Mouse (Mus musculus) cerebellum, adult 2 months (tissue): ENCODE results near the gene Ndufb7. TPM values are rescaled to one million over a fixed set of nuclear protein-coding genes. Genes with fewer than 3 reads are reported as not detected.
"Not testable (repeated sequence)": the region's sequence is repeated elsewhere in the genome, so short reads cannot be mapped to it uniquely, and the experiment has no call there.

Experiments
- DNase-seq, 2 experiments: peaks; one replicate each; pipeline ENCODE4 v3.0.0; 2021
- H3K27ac ChIP-seq: fragments of 200-500 bp; 2 replicates; pipeline ENCODE4 v1.5.1; 2012; ENCODE audit warnings: low read length, control low read depth, inconsistent platforms; ENCODE audit not compliant: insufficient read depth
- H3K27me3 ChIP-seq: fragments of 200-500 bp; 2 replicates; pipeline ENCODE4 v1.6.1; 2012; ENCODE audit warnings: inconsistent platforms, mild to moderate bottlenecking, low read length, moderate library complexity; ENCODE audit not compliant: control insufficient read depth, insufficient read depth
- H3K4me1 ChIP-seq: fragments of 200-500 bp; 2 replicates; pipeline ENCODE4 v1.6.1; 2011; ENCODE audit warnings: low read length; ENCODE audit not compliant: control insufficient read depth, insufficient read depth
- H3K4me3 ChIP-seq: fragments of 200-500 bp; replicated peaks from 2 replicates; pipeline ENCODE3; 2011; ENCODE audit warnings: mild to moderate bottlenecking, low read depth, low read length, control low read depth; ENCODE audit not compliant: insufficient read depth
- CTCF ChIP-seq: fragments of 200-500 bp; IDR thresholded peaks from 2 replicates; pipeline ENCODE4 v1.5.1; 2011; ENCODE audit warnings: low read depth, mild to moderate bottlenecking, control low read depth, low read length, moderate library complexity, borderline replicate concordance; ENCODE audit not compliant: insufficient read depth
- POLR2A ChIP-seq: fragments of 200-500 bp; IDR thresholded peaks from 2 replicates; pipeline ENCODE4 v1.6.1; 2011; ENCODE audit warnings: low read length, control low read depth, borderline replicate concordance; ENCODE audit not compliant: insufficient read depth
- WGBS: fragments of 180-500 bp; shearing (Covaris S2); methylation state at CpG from one replicate; pipeline ENCODE4 v1.1.7; 2018; 5-methylcytosine and 5-hydroxymethylcytosine counted together
- polyA plus RNA-seq: library from polyadenylated mRNA; depleted of rRNA; stranded (reverse); fragments of >200 nt; gene quantifications from 2 replicates; pipeline ENCODE4 v1.2.3, GENCODE M21; 2012

The Ndufb7 gene
- polyA plus RNA-seq, 1 experiment: 445 TPM

- Histone ChIP-seq H3K4me3 (no peak overlapping the region), H3K4me1 (peaks cover 28% of the 10 kb centered on the region), H3K27ac (no peak overlapping the region), H3K27me3 (no peaks in the 10 kb centered on the region)
- WGBS: 52% methylated on average over 5 of the region's 5 CpGs
- no peak for TF ChIP-seq CTCF
- no peak for TF ChIP-seq POLR2A
- peak in 1 of 2 experiments; percentile 16 for DNase-seq
Measured at GRCm38 (mm10) chr8:83588886-83589285, 22.4 kb downstream of the Ndufb7 start.

- Histone ChIP-seq H3K27me3 (no peaks in the 10 kb centered on the region), H3K4me1 (peaks cover 28% of the 10 kb centered on the region), H3K4me3 (no peak overlapping the region), H3K27ac (no peak overlapping the region)
- no peak for DNase-seq
- WGBS: 58% methylated on average over 7 of the region's 7 CpGs
- TF ChIP-seq POLR2A (no peak), CTCF (peak; percentile 20; the same call in 1 of the 2 replicates)
Measured at GRCm38 (mm10) chr8:83590488-83591023, 24.1 kb downstream of the Ndufb7 start.

GRCm38 (mm10) chr8:83592682-83593081 lies 26.2 kb downstream of the Ndufb7 start:
- WGBS: 9% methylated on average over 3 of the region's 3 CpGs

GRCm38 (mm10) chr8:83593325-83594166 lies 27.1 kb downstream of the Ndufb7 start:
- Histone ChIP-seq H3K4me3 (peak overlapping the region; percentile 91), H3K27me3 (no peaks in the 10 kb centered on the region), H3K27ac (peak overlapping the region; percentile 91), H3K4me1 (peaks cover 15% of the 10 kb centered on the region)
- TF ChIP-seq CTCF (no peak), POLR2A (no peak)
- 2% methylated on average over 22 of the region's 22 CpGs for WGBS
- no peak for DNase-seq

More at GRCm38 (mm10) chr8:83592682-83593081, 26.2 kb downstream of the Ndufb7 start:
- peak in 1 of 2 experiments; percentile 21 for DNase-seq
- Histone ChIP-seq H3K4me1 (peaks cover 24% of the 10 kb centered on the region), H3K27me3 (no peaks in the 10 kb centered on the region), H3K27ac (no peak overlapping the region), H3K4me3 (peak overlapping the region; percentile 91)
- TF ChIP-seq POLR2A (no peak), CTCF (no peak)

GRCm38 (mm10) chr8:83594167-83595049 lies 27.9 kb downstream of the Ndufb7 start:
- peaks cover 9% of the 10 kb centered on the region for H3K4me1 ChIP-seq
- TF ChIP-seq POLR2A (peak; percentile 93), CTCF (no peak)
- H3K4me3 ChIP-seq: peak overlapping the region; percentile 91
- H3K27ac ChIP-seq: peak overlapping the region; percentile 91
- WGBS: under 1% methylated on average over 43 of the region's 43 CpGs
- no peaks in the 10 kb centered on the region for H3K27me3 ChIP-seq
- peak; percentile 98 to 99 for DNase-seq

GRCm38 (mm10) chr8:83595050-83595345 lies 28.5 kb downstream of the Ndufb7 start:
- H3K4me1 ChIP-seq, H3K27me3 ChIP-seq, DNase-seq: not testable (repeated sequence)
- TF ChIP-seq CTCF: 0 out of 2 replicates have a peak, but pooled peaks have one; percentile 8
- H3K4me3 ChIP-seq: peak overlapping the region; percentile 65
- 20% methylated on average over 3 of the region's 3 CpGs for WGBS
- peak overlapping the region; percentile 75 for H3K27ac ChIP-seq

- H3K4me1 ChIP-seq: peaks cover 2% of the 10 kb centered on the region
- WGBS: 21% methylated on average over 3 of the region's 3 CpGs
- no peak overlapping the region for H3K27ac ChIP-seq
- no peak for DNase-seq
- TF ChIP-seq POLR2A (no peak), CTCF (no peak)
- no peaks in the 10 kb centered on the region for H3K27me3 ChIP-seq
- no peak overlapping the region for H3K4me3 ChIP-seq
Measured at GRCm38 (mm10) chr8:83596369-83596768, 29.9 kb downstream of the Ndufb7 start.
